Mouse (Mus musculus): ENCODE data around the gene Lin37. TPM values are rescaled to one million over a fixed set of nuclear protein-coding genes. Genes with fewer than 3 reads are reported as not detected.

Lin37 gene
- polyA plus RNA-seq, 1 experiment: 14.5 TPM

- Histone ChIP-seq H3K4me3 (replicated peaks) (peak within 1 kb of the TSS; percentile 95), H3K9me3 (ENCODE audit: control insufficient read depth, low read length) (no peaks in the 10 kb centered on the region), H3K27me3 (ENCODE audit: control insufficient read depth) (no peaks in the 10 kb centered on the region), H3K4me1 (ENCODE audit: control insufficient read depth) (peaks cover 59% of the 10 kb centered on the region), H3K36me3 (ENCODE audit: control insufficient read depth) (peaks cover 35% of the 10 kb centered on the region)
- TF ChIP-seq GATA1 (IDR thresholded peaks at IDR 0.05; ENCODE audit: low read length) (no peak), TAL1 (IDR thresholded peaks at IDR 0.05; ENCODE audit: low read length) (no peak)
Measured at GRCm38 (mm10) chr7:30588676-30589434, 29.2 kb upstream of the Lin37 start, which contains the start of gene Kmt2b. TSS of gene Kmt2b (minus strand) at chr7:30588726.

- peak overlapping the region; percentile 95 for H3K4me3 ChIP-seq (replicated peaks)
- no peaks in the 10 kb centered on the region for H3K27me3 ChIP-seq (ENCODE audit: control insufficient read depth)
- H3K9me3 ChIP-seq (ENCODE audit: control insufficient read depth, low read length): no peaks in the 10 kb centered on the region
- peaks cover 52% of the 10 kb centered on the region for H3K4me1 ChIP-seq (ENCODE audit: control insufficient read depth)
- H3K36me3 ChIP-seq (ENCODE audit: control insufficient read depth): peaks cover 43% of the 10 kb centered on the region
- TF ChIP-seq GATA1 (IDR thresholded peaks at IDR 0.05; ENCODE audit: low read length) (no peak), TAL1 (IDR thresholded peaks at IDR 0.05; ENCODE audit: low read length) (no peak)
Measured at GRCm38 (mm10) chr7:30587842-30588667, 28.4 kb upstream of the Lin37 start.

GRCm38 (mm10) chr7:30586455-30587020 lies 26.9 kb upstream of the Lin37 start:
- H3K27me3 ChIP-seq (ENCODE audit: control insufficient read depth): no peaks in the 10 kb centered on the region
- H3K9me3 ChIP-seq (ENCODE audit: control insufficient read depth, low read length): no peaks in the 10 kb centered on the region
- peak overlapping the region; percentile 95 for H3K4me3 ChIP-seq (replicated peaks)
- H3K4me1 ChIP-seq (ENCODE audit: control insufficient read depth): peaks cover 43% of the 10 kb centered on the region
- TF ChIP-seq TAL1 (IDR thresholded peaks at IDR 0.05; ENCODE audit: low read length) (no peak), GATA1 (IDR thresholded peaks at IDR 0.05; ENCODE audit: low read length) (no peak)
- peaks cover 58% of the 10 kb centered on the region for H3K36me3 ChIP-seq (ENCODE audit: control insufficient read depth)

- Histone ChIP-seq H3K27me3 (ENCODE audit: control insufficient read depth) (no peaks in the 10 kb centered on the region), H3K36me3 (ENCODE audit: control insufficient read depth) (peaks cover 71% of the 10 kb centered on the region), H3K4me1 (ENCODE audit: control insufficient read depth) (peaks cover 39% of the 10 kb centered on the region), H3K9me3 (ENCODE audit: control insufficient read depth, low read length) (no peaks in the 10 kb centered on the region), H3K4me3 (replicated peaks) (no peak overlapping the region)
- TF ChIP-seq GATA1 (IDR thresholded peaks at IDR 0.05; ENCODE audit: low read length) (no peak), TAL1 (IDR thresholded peaks at IDR 0.05; ENCODE audit: low read length) (no peak)
Measured at GRCm38 (mm10) chr7:30585170-30585569, 25.5 kb upstream of the Lin37 start.

GRCm38 (mm10) chr7:30584339-30584738 lies 24.7 kb upstream of the Lin37 start:
- Histone ChIP-seq H3K36me3 (ENCODE audit: control insufficient read depth) (peaks cover 79% of the 10 kb centered on the region), H3K9me3 (ENCODE audit: control insufficient read depth, low read length) (no peaks in the 10 kb centered on the region), H3K4me3 (replicated peaks) (no peak overlapping the region), H3K4me1 (ENCODE audit: control insufficient read depth) (peaks cover 30% of the 10 kb centered on the region), H3K27me3 (ENCODE audit: control insufficient read depth) (no peaks in the 10 kb centered on the region)
- TF ChIP-seq GATA1 (IDR thresholded peaks at IDR 0.05; ENCODE audit: low read length): no peak
- no peak for TF ChIP-seq TAL1 (IDR thresholded peaks at IDR 0.05; ENCODE audit: low read length)

GRCm38 (mm10) chr7:30581547-30581946 lies 21.9 kb upstream of the Lin37 start:
- Histone ChIP-seq H3K4me1 (ENCODE audit: control insufficient read depth) (peaks cover 11% of the 10 kb centered on the region), H3K27me3 (ENCODE audit: control insufficient read depth) (no peaks in the 10 kb centered on the region), H3K36me3 (ENCODE audit: control insufficient read depth) (peaks cover 99% of the 10 kb centered on the region), H3K4me3 (replicated peaks) (no peak overlapping the region), H3K9me3 (ENCODE audit: control insufficient read depth, low read length) (no peaks in the 10 kb centered on the region)
- TF ChIP-seq GATA1 (IDR thresholded peaks at IDR 0.05; ENCODE audit: low read length) (no peak), TAL1 (IDR thresholded peaks at IDR 0.05; ENCODE audit: low read length) (no peak)

- Histone ChIP-seq H3K9me3 (ENCODE audit: control insufficient read depth, low read length) (no peaks in the 10 kb centered on the region), H3K4me3 (replicated peaks) (no peak overlapping the region), H3K36me3 (ENCODE audit: control insufficient read depth) (peaks cover 99% of the 10 kb centered on the region), H3K27me3 (ENCODE audit: control insufficient read depth) (no peaks in the 10 kb centered on the region), H3K4me1 (ENCODE audit: control insufficient read depth) (peaks cover 2% of the 10 kb centered on the region)
- TF ChIP-seq GATA1 (IDR thresholded peaks at IDR 0.05; ENCODE audit: low read length): no peak
- TF ChIP-seq TAL1 (IDR thresholded peaks at IDR 0.05; ENCODE audit: low read length): no peak
Measured at GRCm38 (mm10) chr7:30579950-30580349, 20.3 kb upstream of the Lin37 start.

GRCm38 (mm10) chr7:30572969-30573368 lies 13.3 kb upstream of the Lin37 start:
- H3K36me3 ChIP-seq (ENCODE audit: control insufficient read depth): peaks cover 100% of the 10 kb centered on the region
- no peaks in the 10 kb centered on the region for H3K27me3 ChIP-seq (ENCODE audit: control insufficient read depth)
- H3K4me3 ChIP-seq (replicated peaks): no peak overlapping the region
- no peak for TF ChIP-seq GATA1 (IDR thresholded peaks at IDR 0.05; ENCODE audit: low read length)
- TF ChIP-seq TAL1 (IDR thresholded peaks at IDR 0.05; ENCODE audit: low read length): no peak
- H3K4me1 ChIP-seq (ENCODE audit: control insufficient read depth): peaks cover 19% of the 10 kb centered on the region
- H3K9me3 ChIP-seq (ENCODE audit: control insufficient read depth, low read length): no peaks in the 10 kb centered on the region

- peaks cover 19% of the 10 kb centered on the region for H3K4me1 ChIP-seq (ENCODE audit: control insufficient read depth)
- no peaks in the 10 kb centered on the region for H3K27me3 ChIP-seq (ENCODE audit: control insufficient read depth)
- no peaks in the 10 kb centered on the region for H3K9me3 ChIP-seq (ENCODE audit: control insufficient read depth, low read length)
- TF ChIP-seq TAL1 (IDR thresholded peaks at IDR 0.05; ENCODE audit: low read length) (no peak), GATA1 (IDR thresholded peaks at IDR 0.05; ENCODE audit: low read length) (no peak)
- peaks cover 99% of the 10 kb centered on the region for H3K36me3 ChIP-seq (ENCODE audit: control insufficient read depth)
- no peak overlapping the region for H3K4me3 ChIP-seq (replicated peaks)
Measured at GRCm38 (mm10) chr7:30572389-30572788, 12.8 kb upstream of the Lin37 start.

Data from erythroblast, embryonic 14.5 days (primary cell).